Mouse (Mus musculus) stomach, adult 2 months (tissue): ENCODE data around the gene Olfr710. TPM values are rescaled to one million over a fixed set of nuclear protein-coding genes. Genes with fewer than 3 reads are reported as not detected.

Experiments
- polyA plus RNA-seq: library from polyadenylated mRNA; depleted of rRNA; stranded (reverse); fragments of >200 nt; gene quantifications from 2 replicates; pipeline ENCODE4 v1.2.3, GENCODE M21; 2012; rRNA removed

The Olfr710 gene
- polyA plus RNA-seq: not detected in 2 replicates

GRCm38 (mm10) chr7:106948212-106948611 is at the start of gene Olfr710:
Gene Olfr710, minus strand, starts transcription at chr7:106948312.

GRCm38 (mm10) chr7:106975353-106975752 is 27.2 kb upstream of the Olfr710 start, which contains the start of gene Olfr711:
Gene Olfr711, minus strand, starts transcription at chr7:106975453.

GRCm38 (mm10) chr7:106963837-106964236 is 15.7 kb upstream of the Olfr710 start, which contains the start of gene Olfr6:
Gene Olfr6, minus strand, starts transcription at chr7:106963937.

GRCm38 (mm10) chr7:106932119-106932518 is 16.0 kb downstream of the Olfr710 start, which contains the start of gene Olfr709-ps1:
Gene Olfr709-ps1, minus strand, starts transcription at chr7:106932219.

GRCm38 (mm10) chr7:106907676-106908075 is 40.4 kb downstream of the Olfr710 start, which contains the start of gene Olfr1532-ps1:
Gene Olfr1532-ps1, plus strand, starts transcription at chr7:106908001.

GRCm38 (mm10) chr7:106901141-106901540 is 47.0 kb downstream of the Olfr710 start, which contains the start of gene Olfr707:
Gene Olfr707, minus strand, starts transcription at chr7:106901241.

Other genes with a start within 250 kb of the Olfr710 start
- not detected in 2 replicates for gene Olfr695, start 231.9 kb downstream of the Olfr710 start, polyA plus RNA-seq
- not detected in 2 replicates for gene Olfr697, start 205.9 kb downstream of the Olfr710 start, polyA plus RNA-seq
- gene Olfr698, start 192.9 kb downstream of the Olfr710 start, polyA plus RNA-seq: not detected in 2 replicates
- not detected in 2 replicates for gene Olfr699, start 155.1 kb downstream of the Olfr710 start, polyA plus RNA-seq
- not detected in 2 replicates for gene Olfr700, start 139.5 kb downstream of the Olfr710 start, polyA plus RNA-seq
- not detected in 2 replicates for gene Olfr701, start 134.2 kb downstream of the Olfr710 start, polyA plus RNA-seq
- gene Olfr702, start 114.4 kb downstream of the Olfr710 start, polyA plus RNA-seq: not detected in 2 replicates
- gene Olfr703, start 105.0 kb downstream of the Olfr710 start, polyA plus RNA-seq: not detected in 2 replicates
- not detected in 2 replicates for gene Olfr704, start 85.1 kb downstream of the Olfr710 start, polyA plus RNA-seq
- not detected in 2 replicates for gene Olfr705, start 71.4 kb downstream of the Olfr710 start, polyA plus RNA-seq
- not detected in 2 replicates for gene Olfr706, start 60.1 kb downstream of the Olfr710 start, polyA plus RNA-seq
- gene Olfr707, start 47.1 kb downstream of the Olfr710 start, polyA plus RNA-seq: not detected in 2 replicates
- not detected in 2 replicates for gene Olfr1532-ps1, start 40.3 kb downstream of the Olfr710 start, polyA plus RNA-seq
- gene Olfr709-ps1, start 16.1 kb downstream of the Olfr710 start, polyA plus RNA-seq: not detected in 2 replicates
- gene Olfr6, start 15.6 kb upstream of the Olfr710 start, polyA plus RNA-seq: not detected in 2 replicates
- gene Olfr711, start 27.1 kb upstream of the Olfr710 start, polyA plus RNA-seq: not detected in 2 replicates
- gene Olfr2, start 57.8 kb upstream of the Olfr710 start, polyA plus RNA-seq: not detected in 2 replicates
- not detected in 2 replicates for gene Olfr713, start 82.9 kb upstream of the Olfr710 start, polyA plus RNA-seq
- not detected in 2 replicates for gene Olfr714, start 122.7 kb upstream of the Olfr710 start, polyA plus RNA-seq
- gene Olfr17, start 144.9 kb upstream of the Olfr710 start, polyA plus RNA-seq: not detected in 2 replicates
- not detected in 2 replicates for gene Olfr715b, start 162.1 kb upstream of the Olfr710 start, polyA plus RNA-seq
- gene Olfr715, start 182.8 kb upstream of the Olfr710 start, polyA plus RNA-seq: not detected in 2 replicates
- not detected in 2 replicates for gene Olfr716, start 190.0 kb upstream of the Olfr710 start, polyA plus RNA-seq
- not detected in 2 replicates for gene Nlrp14, start 218.7 kb upstream of the Olfr710 start, polyA plus RNA-seq